Mouse (Mus musculus) liver, adult 2 months (tissue): ENCODE measurements at regions not wholly inside any gene's neighbourhood (a gene's known extent, or its start where the extent isn't known, plus 50 kb on each side); places are given as distances from the start of the nearest gene placed in this dataset.

ENCODE experiments used
- CTCF ChIP-seq: fragments of 200-500 bp; IDR thresholded peaks from 2 replicates; pipeline ENCODE4 v1.5.1; 2011; ENCODE audit warnings: low read depth, low read length, control low read depth
- POLR2A ChIP-seq: fragments of 200-500 bp; IDR thresholded peaks from 2 replicates; pipeline ENCODE4 v1.6.1; 2011; ENCODE audit warnings: low read length, control low read depth; ENCODE audit not compliant: insufficient read depth; ENCODE audit errors: extremely low read depth

DNA sequence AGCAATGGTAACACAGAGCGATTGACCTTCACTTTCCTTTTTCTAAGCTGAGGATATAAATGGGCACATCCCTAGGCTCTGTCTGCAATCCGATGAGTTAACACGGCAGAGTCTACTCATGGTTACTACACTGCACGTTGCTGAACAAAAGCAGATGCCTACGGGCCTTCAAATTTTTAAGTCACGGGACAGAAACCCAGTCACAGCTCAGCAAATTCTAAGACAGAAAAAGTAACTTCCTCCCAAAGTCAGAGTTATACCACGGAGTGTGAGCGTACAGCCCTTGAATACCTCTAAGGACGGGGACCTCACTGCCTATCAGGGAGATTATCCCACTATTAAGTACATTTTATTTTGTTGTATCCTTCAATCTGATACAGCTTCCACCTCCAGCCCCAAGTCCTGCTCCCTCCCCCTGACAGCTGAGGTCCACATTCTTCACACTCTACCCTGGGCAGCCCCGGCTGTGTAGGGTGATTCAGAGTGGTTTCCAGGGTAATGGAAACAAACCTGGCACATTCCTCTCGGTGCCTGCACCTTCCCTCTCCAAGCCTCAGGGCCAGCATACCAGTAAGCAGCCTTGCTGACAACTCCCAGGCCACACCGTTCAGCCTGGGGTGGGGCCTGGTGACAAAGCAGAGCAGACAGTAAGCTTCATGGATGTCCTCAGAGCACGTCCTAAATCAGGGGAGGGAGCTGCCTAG is 90.2 kb upstream of the Zfp703 start:
- TF ChIP-seq CTCF = no peak
- no peak for TF ChIP-seq POLR2A
